Mouse (Mus musculus) CD8-positive naive resting alpha-beta T cell, adult 2 months (primary cell): ENCODE measurements around the gene Scaf11.

Experiments
- DNase-seq, 2 experiments: peaks; one replicate each; pipeline ENCODE4 v3.0.0; 2022; ENCODE audit warnings: low read depth in 2 of 2, low spot score in 2 of 2

Scaf11 gene

GRCm38 (mm10) chr15:96398333-96398732 lies 62.3 kb downstream of the Scaf11 start:
- no peak for DNase-seq

- no peak for DNase-seq
These were observed 63.9 kb downstream of the Scaf11 start for GRCm38 (mm10) chr15:96396641-96397344.

- no peak for DNase-seq
These were observed 65.6 kb downstream of the Scaf11 start for GRCm38 (mm10) chr15:96395071-96395470.

- DNase-seq, result no peak
These were observed 67.8 kb downstream of the Scaf11 start for GRCm38 (mm10) chr15:96392878-96393277.

GRCm38 (mm10) chr15:96388565-96388964 lies 72.1 kb downstream of the Scaf11 start:
- DNase-seq, result no peak

- no peak for DNase-seq
These were observed 78.4 kb downstream of the Scaf11 start for GRCm38 (mm10) chr15:96382223-96382622.

GRCm38 (mm10) chr15:96377701-96378100 lies 82.9 kb downstream of the Scaf11 start:
- no peak for DNase-seq

- DNase-seq, result no peak
These were observed 83.4 kb downstream of the Scaf11 start for GRCm38 (mm10) chr15:96377263-96377662.

GRCm38 (mm10) chr15:96376214-96376613 lies 84.4 kb downstream of the Scaf11 start:
- no peak for DNase-seq

GRCm38 (mm10) chr15:96373161-96373560 lies 87.5 kb downstream of the Scaf11 start:
- DNase-seq, result no peak

- DNase-seq, result no peak
These were observed 88.0 kb downstream of the Scaf11 start for GRCm38 (mm10) chr15:96372628-96373027.

- DNase-seq, result no peak
These were observed 89.3 kb downstream of the Scaf11 start for GRCm38 (mm10) chr15:96371311-96371710.

- DNase-seq, result no peak
These were observed 94.3 kb downstream of the Scaf11 start for GRCm38 (mm10) chr15:96366176-96366963.

GRCm38 (mm10) chr15:96365351-96365750 lies 95.3 kb downstream of the Scaf11 start:
- no peak for DNase-seq
